Comparison of ENCODE assay signal across 29 mouse cellular contexts in the genomic region with DNA sequence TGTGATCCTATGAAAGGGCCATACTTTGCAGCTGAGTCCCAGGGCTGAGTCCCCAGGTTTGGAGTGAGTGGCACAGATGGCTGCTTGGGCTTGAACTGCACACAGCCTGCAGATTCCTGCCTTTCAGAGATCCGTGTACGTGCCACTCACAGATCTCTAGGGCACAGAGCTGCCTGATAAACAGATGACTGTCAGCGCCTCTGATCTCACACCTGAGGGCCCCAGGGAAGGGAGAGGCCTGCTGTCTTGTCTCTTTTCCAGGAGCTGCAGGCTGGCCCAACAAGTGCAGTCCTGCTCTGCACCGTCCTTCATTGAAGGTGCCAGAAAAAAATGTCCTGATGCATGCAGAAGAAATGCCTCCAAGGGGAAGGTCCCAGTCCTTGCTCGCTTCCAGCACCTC.
DNase-seq lines count a peak whose midpoint lies in the region; ATAC-seq and TF ChIP-seq lines count a peak whose summit lies in the region.
"Had no signal": no experiment of that assay in that cellular context is flagged by ENCODE, and none has a peak within 500 bp of the region (broad histone marks: within the 10 kb centered on the region; RNA-seq: fewer than 3 reads in every experiment).

No protein-coding gene starts in this region.

- H3K4me2 ChIP-seq in limb, embryonic 14.5 days (replicated peaks; ENCODE audit: low read depth, low read length, severe bottlenecking), result no peak overlapping the region
- no peak overlapping the region for H3K4me2 ChIP-seq in embryonic facial prominence, embryonic 14.5 days (ENCODE audit: low read depth, low read length)
- H3K4me2 ChIP-seq: hindbrain, embryonic 14.5 days; midbrain, embryonic 11.5 days had no signal

- no peak overlapping the region for H3K9ac ChIP-seq in limb, embryonic 14.5 days (ENCODE audit: low read depth, low read length, severe bottlenecking)
- H3K9ac ChIP-seq in embryonic facial prominence, embryonic 14.5 days (ENCODE audit: low read depth, low read length), result no peak overlapping the region
- H3K9ac ChIP-seq: hindbrain, embryonic 14.5 days; liver, embryonic 14.5 days had no signal

- no peak overlapping the region for H3K4me3 ChIP-seq in limb, embryonic 14.5 days (replicated peaks; ENCODE audit: low read length)
- no peak overlapping the region for H3K4me3 ChIP-seq in limb, embryonic 10.5 days
- no peak overlapping the region for H3K4me3 ChIP-seq in embryonic facial prominence, embryonic 14.5 days (ENCODE audit: low read depth, low read length)

- WGBS in limb, embryonic 14.5 days, result 69% methylated on average over 5 of the region's 5 CpGs
- WGBS in limb, embryonic 10.5 days, result 74% methylated on average over 5 of the region's 5 CpGs
- WGBS in embryonic facial prominence, embryonic 14.5 days, result 62% methylated on average over 5 of the region's 5 CpGs

- H3K27ac ChIP-seq in limb, embryonic 14.5 days (replicated peaks; ENCODE audit: low read depth, low read length), result no peak overlapping the region
- no peak overlapping the region for H3K27ac ChIP-seq in limb, embryonic 10.5 days
- H3K27ac ChIP-seq in embryonic facial prominence, embryonic 14.5 days (replicated peaks; ENCODE audit: low read depth, low read length), result no peak overlapping the region
- H3K27ac ChIP-seq: hindbrain, embryonic 14.5 days; liver, embryonic 14.5 days had no signal

- peak; percentile 15 for DNase-seq in adrenal gland, postnatal 14 days
- DNase-seq in adrenal gland, postnatal 25 days, result no peak
- peak; percentile 38 for DNase-seq in limb, embryonic 14.5 days (ENCODE audit: low spot score)
- DNase-seq in limb, embryonic 10.5 days (ENCODE audit: low spot score), result no peak
- DNase-seq in embryonic facial prominence, embryonic 14.5 days (ENCODE audit: low spot score), result peak; percentile 74
- DNase-seq in thymus, postnatal 4 days, result peak; percentile 39
- no peak for DNase-seq in spleen, adult 12 weeks (ENCODE audit: low spot score)
- DNase-seq: adrenal gland, postnatal 36 days; cerebellum, adult 18-20 months; cerebellum, postnatal 10 days; gastrocnemius, postnatal 25 days; heart, adult 18-20 months; heart, postnatal 10 days; kidney, adult 9 months; kidney, postnatal 10 days; layer of hippocampus, postnatal 36 days; left cerebral cortex, postnatal 4 days; liver; lung, adult 2 months; lung, postnatal 14 days; right cerebral cortex, postnatal 25 days; spleen, adult 18-20 months had no signal

- no peaks in the 10 kb centered on the region for H3K36me3 ChIP-seq in limb, embryonic 14.5 days (ENCODE audit: control insufficient read depth, insufficient read depth, low read length)
- H3K36me3 ChIP-seq in limb, embryonic 10.5 days, result no peaks in the 10 kb centered on the region
- no peaks in the 10 kb centered on the region for H3K36me3 ChIP-seq in embryonic facial prominence, embryonic 14.5 days (ENCODE audit: control insufficient read depth, insufficient read depth, low read length)
- H3K36me3 ChIP-seq: G1E had no signal

- TF ChIP-seq POLR2A in limb, embryonic 14.5 days (IDR thresholded peaks at IDR 0.05; ENCODE audit: borderline replicate concordance, extremely low read depth, insufficient read depth, insufficient read length), result no peak

- no peak for ATAC-seq in limb, embryonic 14.5 days (ENCODE audit: low FRiP score, low read depth)
- ATAC-seq in embryonic facial prominence, embryonic 14.5 days (ENCODE audit: low read depth), result peak; percentile 79
- ATAC-seq: forebrain, embryonic 14.5 days; intestine, postnatal 0 days; midbrain, embryonic 16.5 days had no signal

- no peaks in the 10 kb centered on the region for H3K27me3 ChIP-seq in limb, embryonic 14.5 days (ENCODE audit: control insufficient read depth, insufficient read depth, low read length)
- no peaks in the 10 kb centered on the region for H3K27me3 ChIP-seq in limb, embryonic 10.5 days (ENCODE audit: low read depth, poor library complexity, severe bottlenecking)
- no peaks in the 10 kb centered on the region for H3K27me3 ChIP-seq in embryonic facial prominence, embryonic 14.5 days (replicated peaks; ENCODE audit: control insufficient read depth, insufficient read depth, low read length)

- peaks cover 5% of the 10 kb centered on the region; the same call in 1 of the 2 replicates for H3K4me1 ChIP-seq in limb, embryonic 14.5 days (ENCODE audit: control insufficient read depth, insufficient read depth, low read length)
- H3K4me1 ChIP-seq in limb, embryonic 10.5 days, result peaks cover 37% of the 10 kb centered on the region
- no peaks in the 10 kb centered on the region for H3K4me1 ChIP-seq in embryonic facial prominence, embryonic 14.5 days (ENCODE audit: control insufficient read depth, insufficient read depth, low read length)

- H3K9me3 ChIP-seq in limb, embryonic 14.5 days (ENCODE audit: control insufficient read depth, low read length), result no peaks in the 10 kb centered on the region
- no peaks in the 10 kb centered on the region for H3K9me3 ChIP-seq in limb, embryonic 10.5 days (replicated peaks)
- no peaks in the 10 kb centered on the region for H3K9me3 ChIP-seq in embryonic facial prominence, embryonic 14.5 days (ENCODE audit: control insufficient read depth, low read length)
- H3K9me3 ChIP-seq: G1E had no signal

Comparison
In these comparisons a context has a peak if more than half of its experiments do, and no peak if none do; other contexts are left out.
1. DNase-seq: peak in adrenal gland, postnatal 14 days (single experiment), limb, embryonic 14.5 days (single experiment), embryonic facial prominence, embryonic 14.5 days (single experiment) and thymus, postnatal 4 days (single experiment); none in adrenal gland, postnatal 25 days (single experiment), limb, embryonic 10.5 days (single experiment) and spleen, adult 12 weeks (single experiment).